Mouse (Mus musculus): ENCODE measurements around the gene Slit3. TPM values are rescaled to one million over a fixed set of nuclear protein-coding genes. Genes with fewer than 3 reads are reported as not detected.

Slit3 gene
- total and polyA plus RNA-seq, 2 experiments from 2014 or later: 6.7 to 23.7 TPM

- Histone ChIP-seq H3K27ac (ENCODE audit: low read depth) (no peak overlapping the region), H3K9me3 (replicated peaks; ENCODE audit: control insufficient read depth, low read length) (peaks cover 1% of the 10 kb centered on the region), H3K4me1 (ENCODE audit: control insufficient read depth, insufficient read depth) (peaks cover 15% of the 10 kb centered on the region), H3K4me3 (ENCODE audit: low read depth, low read length) (no peak overlapping the region), H3K27me3 (ENCODE audit: control insufficient read depth, insufficient read depth, low read length) (no peaks in the 10 kb centered on the region), H3K9ac (replicated peaks; ENCODE audit: low read depth, low read length) (no peak overlapping the region), H3K4me2 (ENCODE audit: low read depth, low read length) (no peak overlapping the region), H3K36me3 (replicated peaks; ENCODE audit: control insufficient read depth, insufficient read depth, low read length) (no peaks in the 10 kb centered on the region)
- no peak for DNase-seq (ENCODE audit: low spot score)
- no peak for ATAC-seq (ENCODE audit: insufficient read depth, low read depth)
- TF ChIP-seq CTCF (IDR thresholded peaks at IDR 0.05; ENCODE audit: low read depth) (no peak), EP300 (IDR thresholded peaks at IDR 0.05; ENCODE audit: low read depth) (no peak)
- 84% methylated on average over 4 of the region's 4 CpGs for WGBS
Measured at GRCm38 (mm10) chr11:35367248-35367647, 246.2 kb downstream of the Slit3 start.

DNA sequence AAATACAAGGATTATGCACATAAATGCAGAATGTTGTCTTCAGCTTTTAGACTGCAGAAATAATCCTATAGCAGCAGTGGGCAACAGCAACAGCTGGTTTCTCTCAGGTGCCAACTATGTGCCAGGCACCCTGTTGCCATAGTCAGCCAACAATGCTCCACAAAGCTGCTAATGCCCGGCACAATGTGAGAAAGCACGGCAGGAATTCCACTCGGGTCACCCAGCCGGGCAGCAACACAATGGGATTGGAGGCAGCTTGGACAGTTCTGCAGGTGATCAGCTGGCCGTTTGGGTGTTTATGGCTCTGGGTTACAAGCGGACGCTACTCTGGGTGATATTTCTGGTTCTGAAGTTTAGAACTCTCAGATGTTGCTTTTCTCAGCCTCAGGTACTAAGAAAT, 248.9 kb downstream of the Slit3 start:
- TF ChIP-seq EP300 (IDR thresholded peaks at IDR 0.05; ENCODE audit: low read depth) (no peak), CTCF (IDR thresholded peaks at IDR 0.05; ENCODE audit: low read depth) (no peak)
- Histone ChIP-seq H3K27ac (ENCODE audit: low read depth) (no peak overlapping the region), H3K36me3 (replicated peaks; ENCODE audit: control insufficient read depth, insufficient read depth, low read length) (no peaks in the 10 kb centered on the region), H3K4me3 (ENCODE audit: low read depth, low read length) (no peak overlapping the region), H3K27me3 (ENCODE audit: control insufficient read depth, insufficient read depth, low read length) (no peaks in the 10 kb centered on the region), H3K9me3 (replicated peaks; ENCODE audit: control insufficient read depth, low read length) (peaks cover 8% of the 10 kb centered on the region), H3K4me2 (ENCODE audit: low read depth, low read length) (no peak overlapping the region), H3K9ac (replicated peaks; ENCODE audit: low read depth, low read length) (no peak overlapping the region), H3K4me1 (ENCODE audit: control insufficient read depth, insufficient read depth) (peaks cover 15% of the 10 kb centered on the region)
- ATAC-seq (ENCODE audit: insufficient read depth, low read depth) (no peak), DNase-seq (ENCODE audit: low spot score) (no peak)
- 18% methylated on average over 7 of the region's 7 CpGs for WGBS

DNA sequence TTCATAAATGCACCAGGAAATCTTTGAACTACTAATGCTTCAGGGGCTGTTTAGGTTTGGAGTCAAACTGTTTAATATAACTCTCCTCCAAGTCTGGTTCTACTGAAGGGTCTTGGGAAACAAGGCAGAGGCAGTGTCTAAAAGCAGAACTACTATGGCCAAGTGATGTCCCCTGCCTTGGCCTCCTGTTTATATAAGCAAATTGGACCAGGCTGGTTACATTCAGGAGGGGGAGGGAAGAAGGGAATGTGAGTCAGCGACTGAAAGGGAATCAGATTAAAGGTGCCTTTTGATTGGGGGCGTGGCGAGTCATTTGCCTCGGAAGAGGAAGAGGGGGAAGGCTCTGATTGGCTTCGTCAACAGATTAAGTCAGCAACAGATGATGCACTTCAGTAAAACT, 249.7 kb downstream of the Slit3 start:
- no peak for DNase-seq (ENCODE audit: low spot score)
- 23% methylated on average over 5 of the region's 5 CpGs for WGBS
- Histone ChIP-seq H3K9ac (replicated peaks; ENCODE audit: low read depth, low read length) (no peak overlapping the region), H3K4me1 (ENCODE audit: control insufficient read depth, insufficient read depth) (peaks cover 15% of the 10 kb centered on the region), H3K36me3 (replicated peaks; ENCODE audit: control insufficient read depth, insufficient read depth, low read length) (no peaks in the 10 kb centered on the region), H3K4me2 (ENCODE audit: low read depth, low read length) (no peak overlapping the region), H3K4me3 (ENCODE audit: low read depth, low read length) (no peak overlapping the region), H3K27ac (ENCODE audit: low read depth) (no peak overlapping the region), H3K27me3 (ENCODE audit: control insufficient read depth, insufficient read depth, low read length) (no peaks in the 10 kb centered on the region), H3K9me3 (replicated peaks; ENCODE audit: control insufficient read depth, low read length) (peaks cover 8% of the 10 kb centered on the region)
- ATAC-seq (ENCODE audit: insufficient read depth, low read depth): no peak
- TF ChIP-seq EP300 (IDR thresholded peaks at IDR 0.05; ENCODE audit: low read depth) (no peak), CTCF (IDR thresholded peaks at IDR 0.05; ENCODE audit: low read depth) (no peak)

DNA sequence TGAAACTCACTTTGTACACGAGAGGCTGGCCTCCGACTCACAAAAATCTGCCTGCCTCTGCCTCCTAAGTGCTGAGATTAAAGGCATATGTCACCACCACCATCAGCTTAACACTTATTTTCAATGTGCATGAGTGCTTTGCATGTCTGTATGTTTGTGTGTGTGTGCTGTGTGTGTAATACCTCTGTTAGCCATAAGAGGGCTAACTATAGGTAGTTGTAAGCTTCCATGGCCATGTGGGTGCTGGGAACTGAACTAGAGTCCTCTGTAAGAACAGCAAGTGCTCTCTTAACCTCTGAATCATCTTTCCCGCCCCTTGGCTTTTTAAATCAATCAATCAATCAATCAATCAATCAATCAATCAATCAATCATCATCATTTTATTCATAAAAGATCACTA, 251.4 kb downstream of the Slit3 start:
- Histone ChIP-seq H3K27ac (ENCODE audit: low read depth) (no peak overlapping the region), H3K36me3 (replicated peaks; ENCODE audit: control insufficient read depth, insufficient read depth, low read length) (no peaks in the 10 kb centered on the region), H3K9me3 (replicated peaks; ENCODE audit: control insufficient read depth, low read length) (peaks cover 8% of the 10 kb centered on the region), H3K4me2 (ENCODE audit: low read depth, low read length) (no peak overlapping the region), H3K9ac (replicated peaks; ENCODE audit: low read depth, low read length) (no peak overlapping the region), H3K4me1 (ENCODE audit: control insufficient read depth, insufficient read depth) (peaks cover 15% of the 10 kb centered on the region), H3K4me3 (ENCODE audit: low read depth, low read length) (no peak overlapping the region), H3K27me3 (ENCODE audit: control insufficient read depth, insufficient read depth, low read length) (no peaks in the 10 kb centered on the region)
- DNase-seq (ENCODE audit: low spot score) (no peak), ATAC-seq (ENCODE audit: insufficient read depth, low read depth) (no peak)
- 91% methylated on average over 3 of the region's 3 CpGs for WGBS
- TF ChIP-seq CTCF (IDR thresholded peaks at IDR 0.05; ENCODE audit: low read depth) (no peak), EP300 (IDR thresholded peaks at IDR 0.05; ENCODE audit: low read depth) (no peak)

DNA sequence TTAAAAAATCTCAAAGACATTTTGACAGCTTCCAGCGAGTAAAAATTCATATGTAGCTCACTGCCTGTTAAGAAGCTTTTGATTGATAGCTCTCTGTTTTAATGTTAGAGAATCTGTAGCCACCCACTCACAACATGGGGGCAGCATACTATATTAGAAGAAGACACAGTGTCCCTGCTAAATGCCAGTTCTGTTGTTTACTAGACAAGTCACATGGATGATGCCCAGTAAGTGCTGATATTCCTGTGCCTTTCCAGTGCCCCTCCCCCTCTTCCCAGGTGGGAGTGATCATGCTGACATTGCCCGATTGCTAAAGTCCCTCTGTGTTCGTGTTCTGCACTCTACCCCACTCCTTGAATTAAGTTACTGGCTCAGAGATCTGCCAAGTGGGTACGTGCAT, 254.0 kb downstream of the Slit3 start:
- peaks cover 4% of the 10 kb centered on the region; the same call in 1 of the 2 replicates for H3K4me1 ChIP-seq (ENCODE audit: control insufficient read depth, insufficient read depth)
- no peak overlapping the region for H3K4me2 ChIP-seq (ENCODE audit: low read depth, low read length)
- H3K9me3 ChIP-seq (replicated peaks; ENCODE audit: control insufficient read depth, low read length): peaks cover 8% of the 10 kb centered on the region
- no peaks in the 10 kb centered on the region for H3K27me3 ChIP-seq (ENCODE audit: control insufficient read depth, insufficient read depth, low read length)
- no peak overlapping the region for H3K27ac ChIP-seq (ENCODE audit: low read depth)
- no peaks in the 10 kb centered on the region for H3K36me3 ChIP-seq (replicated peaks; ENCODE audit: control insufficient read depth, insufficient read depth, low read length)
- TF ChIP-seq EP300 (IDR thresholded peaks at IDR 0.05; ENCODE audit: low read depth) (no peak), CTCF (IDR thresholded peaks at IDR 0.05; ENCODE audit: low read depth) (no peak)
- no peak overlapping the region for H3K9ac ChIP-seq (replicated peaks; ENCODE audit: low read depth, low read length)
- H3K4me3 ChIP-seq (ENCODE audit: low read depth, low read length): no peak overlapping the region
- 67% methylated on average over 4 of the region's 4 CpGs for WGBS
- ATAC-seq (ENCODE audit: insufficient read depth, low read depth): no peak
- DNase-seq (ENCODE audit: low spot score): no peak

DNA sequence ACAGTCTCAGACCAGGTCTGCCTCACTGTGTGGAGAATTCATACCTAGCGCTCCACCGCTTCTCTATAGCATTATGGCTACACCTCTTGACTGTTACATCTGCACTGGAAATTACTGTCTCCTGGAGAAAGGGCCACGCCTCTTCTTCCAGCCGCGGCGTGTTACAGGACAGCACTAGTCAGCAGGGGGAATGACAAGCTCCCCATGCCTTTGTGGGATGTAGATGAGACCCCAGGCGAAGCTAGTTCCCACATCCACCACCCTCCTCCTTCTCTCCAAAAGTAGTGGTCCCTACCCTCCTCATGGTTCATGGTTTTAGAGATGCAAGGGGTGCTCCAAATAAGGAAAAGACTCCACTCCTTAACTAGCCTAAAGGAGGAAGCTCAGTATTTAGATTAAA, 257.8 kb downstream of the Slit3 start:
- Histone ChIP-seq H3K9me3 (replicated peaks; ENCODE audit: control insufficient read depth, low read length) (no peaks in the 10 kb centered on the region), H3K27me3 (ENCODE audit: control insufficient read depth, insufficient read depth, low read length) (no peaks in the 10 kb centered on the region), H3K4me1 (ENCODE audit: control insufficient read depth, insufficient read depth) (no peaks in the 10 kb centered on the region), H3K4me3 (ENCODE audit: low read depth, low read length) (no peak overlapping the region), H3K4me2 (ENCODE audit: low read depth, low read length) (no peak overlapping the region), H3K27ac (ENCODE audit: low read depth) (no peak overlapping the region), H3K9ac (replicated peaks; ENCODE audit: low read depth, low read length) (no peak overlapping the region), H3K36me3 (replicated peaks; ENCODE audit: control insufficient read depth, insufficient read depth, low read length) (no peaks in the 10 kb centered on the region)
- ATAC-seq (ENCODE audit: insufficient read depth, low read depth): no peak
- DNase-seq (ENCODE audit: low spot score): no peak
- 64% methylated on average over 7 of the region's 7 CpGs for WGBS
- TF ChIP-seq EP300 (IDR thresholded peaks at IDR 0.05; ENCODE audit: low read depth): no peak
- no peak for TF ChIP-seq CTCF (IDR thresholded peaks at IDR 0.05; ENCODE audit: low read depth)
